Mouse (Mus musculus) heart, adult 8-10 months (tissue): ENCODE data around the gene Top3a. TPM values are rescaled to one million over a fixed set of nuclear protein-coding genes. Genes with fewer than 3 reads are reported as not detected.
"Not testable (repeated sequence)": the region's sequence is repeated elsewhere in the genome, so short reads cannot be mapped to it uniquely, and the experiment has no call there.

Experiments
- DNase-seq: peaks from one replicate; pipeline ENCODE4 v3.0.0; 2022; ENCODE audit warnings: low spot score
- total RNA-seq, 4 experiments: library from RNA; stranded (reverse); gene quantifications; 2 replicates each; pipeline ENCODE4 v1.2.4; 2022

Gene Top3a
- 1 to 10 TPM; 3.9 to 6.1 (median 4.8) TPM for total RNA-seq

- DNase-seq, result peak; percentile 93
Observed at GRCm38 (mm10) chr11:60776829-60777740, at the start of gene Top3a, which contains the start of gene Smcr8. Gene Top3a (minus strand): TSS chr11:60777365. Gene Smcr8 (plus strand): TSS chr11:60777524.

- no peak for DNase-seq
Observed at GRCm38 (mm10) chr11:60826700-60827099, 49.5 kb upstream of the Top3a start.

- DNase-seq, result no peak
Observed at GRCm38 (mm10) chr11:60825191-60825590, 48.0 kb upstream of the Top3a start.

GRCm38 (mm10) chr11:60823771-60824170 lies 46.6 kb upstream of the Top3a start:
- DNase-seq, result no peak

GRCm38 (mm10) chr11:60816398-60816797 lies 39.2 kb upstream of the Top3a start:
- no peak for DNase-seq

- DNase-seq, result not testable (repeated sequence)
Observed at GRCm38 (mm10) chr11:60811618-60812017, 34.5 kb upstream of the Top3a start, which contains the start of gene Shmt1. Gene Shmt1 (minus strand): TSS chr11:60811718.

GRCm38 (mm10) chr11:60811054-60811460 lies 33.9 kb upstream of the Top3a start:
- DNase-seq, result peak; percentile 92

GRCm38 (mm10) chr11:60810046-60810965 lies 33.1 kb upstream of the Top3a start:
- DNase-seq, result no peak

- DNase-seq, result no peak
Observed at GRCm38 (mm10) chr11:60809546-60809945, 32.4 kb upstream of the Top3a start.

GRCm38 (mm10) chr11:60808286-60809070 lies 31.3 kb upstream of the Top3a start:
- DNase-seq, result peak; percentile 31

GRCm38 (mm10) chr11:60800892-60801291 lies 23.7 kb upstream of the Top3a start:
- DNase-seq, result no peak

- no peak for DNase-seq
Observed at GRCm38 (mm10) chr11:60799977-60800376, 22.8 kb upstream of the Top3a start.

- DNase-seq, result no peak
Observed at GRCm38 (mm10) chr11:60796342-60796741, 19.2 kb upstream of the Top3a start.

GRCm38 (mm10) chr11:60790472-60790871 lies 13.3 kb upstream of the Top3a start:
- no peak for DNase-seq

GRCm38 (mm10) chr11:60787595-60787994 lies 10.4 kb upstream of the Top3a start:
- peak; percentile 67 for DNase-seq

- DNase-seq, result no peak
Observed at GRCm38 (mm10) chr11:60784179-60784922, 7.2 kb upstream of the Top3a start.

GRCm38 (mm10) chr11:60779673-60780189 lies 2.6 kb upstream of the Top3a start:
- no peak for DNase-seq

- no peak for DNase-seq
Observed at GRCm38 (mm10) chr11:60777801-60778370, 721 bp upstream of the Top3a start.

- DNase-seq, result no peak
Observed at GRCm38 (mm10) chr11:60776107-60776828, 897 bp downstream of the Top3a start.
